Mouse (Mus musculus) brown adipose tissue, adult 24 weeks (tissue): Measurements from ENCODE around the gene Grm2. TPM values are rescaled to one million over a fixed set of nuclear protein-coding genes. Genes with fewer than 3 reads are reported as not detected.
"Not testable (repeated sequence)": the region's sequence is repeated elsewhere in the genome, so short reads cannot be mapped to it uniquely, and the experiment has no call there.

Source experiments
- H3K27ac ChIP-seq: fragments of 200-500 bp; replicated peaks from 2 replicates; pipeline ENCODE4 v1.5.1; 2012; ENCODE audit warnings: low read depth, mild to moderate bottlenecking, low read length
- H3K4me1 ChIP-seq: fragments of 200-500 bp; 2 replicates; pipeline ENCODE4 v1.6.1; 2012; ENCODE audit warnings: low read length, mixed read lengths; ENCODE audit not compliant: control insufficient read depth, insufficient read depth, insufficient read length
- H3K4me3 ChIP-seq: fragments of 200-500 bp; 2 replicates; pipeline ENCODE4 v1.5.1; 2012; ENCODE audit warnings: low read depth, mild to moderate bottlenecking, low read length, moderate library complexity; ENCODE audit not compliant: insufficient read depth
- polyA plus RNA-seq: library from polyadenylated mRNA; stranded (reverse); fragments of >200 nt; gene quantifications from 2 replicates; pipeline ENCODE4 v1.2.4, GENCODE M21; 2012; ENCODE audit not compliant: missing spikeins, insufficient read depth, insufficient read length

Gene Grm2
- polyA plus RNA-seq, 1 experiment: not detected

DNA sequence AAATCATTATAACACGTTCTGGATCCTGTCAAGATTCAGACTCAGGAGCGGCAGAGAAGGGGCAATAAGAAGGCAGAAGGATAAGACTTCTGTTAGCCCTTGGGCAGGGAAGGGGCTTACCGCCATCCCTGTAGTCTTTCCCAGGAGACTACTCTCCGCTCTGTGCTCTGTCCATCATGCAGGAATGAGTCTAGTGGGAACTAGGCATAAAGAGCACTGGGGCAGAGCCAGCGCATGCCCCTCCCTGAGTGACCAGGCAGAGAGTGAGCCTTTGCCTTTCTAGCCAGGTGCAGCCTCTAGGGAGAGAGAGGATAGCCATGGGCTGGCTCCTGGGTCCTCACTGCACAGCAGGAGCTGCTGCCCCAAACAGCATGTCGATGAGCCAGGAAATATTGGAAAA lies 9.0 kb upstream of the Grm2 start:
- H3K27ac ChIP-seq: no peak overlapping the region
- H3K4me3 ChIP-seq: no peak overlapping the region
- no peaks in the 10 kb centered on the region for H3K4me1 ChIP-seq

- Histone ChIP-seq H3K4me1 (no peaks in the 10 kb centered on the region), H3K27ac (no peak overlapping the region), H3K4me3 (no peak overlapping the region)
Measured at GRCm38 (mm10) chr9:106664433-106664832, 8.6 kb upstream of the Grm2 start.

GRCm38 (mm10) chr9:106663200-106663599 lies 7.3 kb upstream of the Grm2 start:
- Histone ChIP-seq H3K4me3 (no peak overlapping the region), H3K27ac (no peak overlapping the region), H3K4me1 (no peaks in the 10 kb centered on the region)

DNA sequence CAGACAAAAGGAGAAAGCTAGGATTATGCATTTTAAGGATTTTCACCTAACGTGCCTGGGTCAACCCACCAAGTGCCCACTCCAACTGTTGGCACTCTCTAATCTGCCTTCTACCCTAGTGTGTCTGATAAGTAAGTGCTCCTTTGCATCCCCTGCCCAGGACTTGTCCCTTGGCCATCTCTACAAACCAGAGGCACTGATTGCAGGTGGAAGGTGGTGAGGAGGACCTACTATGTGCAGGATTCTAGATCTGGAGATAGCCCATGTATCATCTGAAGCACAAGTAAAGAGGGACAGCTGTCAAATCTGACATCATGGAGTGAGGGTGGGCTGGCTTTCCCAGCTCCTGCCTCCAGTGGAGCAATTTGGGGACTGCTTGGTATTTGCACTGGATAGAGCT lies 4.1 kb upstream of the Grm2 start:
- no peak overlapping the region for H3K27ac ChIP-seq
- H3K4me3 ChIP-seq: no peak overlapping the region
- H3K4me1 ChIP-seq: no peaks in the 10 kb centered on the region

DNA sequence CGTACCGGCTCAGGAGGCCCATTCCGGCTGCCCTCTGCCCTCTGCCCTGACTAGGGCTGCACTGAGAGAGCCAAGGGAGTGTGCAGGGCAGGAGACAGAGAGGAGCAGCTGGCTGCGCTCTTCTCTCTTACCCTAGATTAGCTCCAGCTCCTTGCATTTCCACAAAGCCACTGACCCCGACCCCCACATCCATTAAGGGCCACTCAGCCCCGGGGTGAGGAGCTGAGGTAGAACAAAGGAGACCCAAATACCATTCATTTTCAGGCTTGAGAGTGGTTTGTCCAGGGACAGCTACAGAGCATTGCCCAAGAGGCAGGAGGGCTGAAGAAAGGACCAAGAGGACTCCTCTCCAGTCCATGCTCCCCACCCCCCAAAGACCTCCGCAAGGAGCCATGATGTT lies 3.6 kb upstream of the Grm2 start:
- H3K27ac ChIP-seq: no peak overlapping the region
- no peak overlapping the region for H3K4me3 ChIP-seq
- no peaks in the 10 kb centered on the region for H3K4me1 ChIP-seq

GRCm38 (mm10) chr9:106657592-106657991 lies 1.7 kb upstream of the Grm2 start:
- H3K4me1 ChIP-seq: no peaks in the 10 kb centered on the region
- no peak overlapping the region for H3K4me3 ChIP-seq
- no peak overlapping the region for H3K27ac ChIP-seq

DNA sequence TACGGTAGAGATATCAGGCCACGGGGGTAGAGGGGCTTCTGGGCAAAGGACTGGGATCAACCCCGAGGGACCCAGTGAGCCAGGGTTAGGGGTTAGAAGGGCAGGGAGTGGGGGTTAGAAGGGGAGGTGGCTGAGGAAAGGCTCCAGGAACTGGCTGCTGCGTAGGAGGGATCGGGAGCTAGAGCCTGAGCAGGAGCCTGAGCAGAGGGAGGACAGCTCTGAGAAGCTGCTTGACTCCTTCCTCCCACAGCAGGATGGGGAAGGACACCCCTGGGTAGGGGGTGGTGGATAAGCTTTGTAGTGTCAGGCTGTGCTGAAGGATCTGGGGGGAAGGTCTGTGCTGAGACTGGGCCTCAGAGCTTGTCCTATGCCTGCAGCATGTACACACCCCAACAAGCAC lies 938 bp upstream of the Grm2 start:
- Histone ChIP-seq H3K27ac (no peak overlapping the region), H3K4me1 (no peaks in the 10 kb centered on the region), H3K4me3 (no peak overlapping the region)

GRCm38 (mm10) chr9:106652720-106653119 lies 3.2 kb downstream of the Grm2 start:
- no peaks in the 10 kb centered on the region for H3K4me1 ChIP-seq
- H3K4me3 ChIP-seq: no peak overlapping the region
- no peak overlapping the region for H3K27ac ChIP-seq

DNA sequence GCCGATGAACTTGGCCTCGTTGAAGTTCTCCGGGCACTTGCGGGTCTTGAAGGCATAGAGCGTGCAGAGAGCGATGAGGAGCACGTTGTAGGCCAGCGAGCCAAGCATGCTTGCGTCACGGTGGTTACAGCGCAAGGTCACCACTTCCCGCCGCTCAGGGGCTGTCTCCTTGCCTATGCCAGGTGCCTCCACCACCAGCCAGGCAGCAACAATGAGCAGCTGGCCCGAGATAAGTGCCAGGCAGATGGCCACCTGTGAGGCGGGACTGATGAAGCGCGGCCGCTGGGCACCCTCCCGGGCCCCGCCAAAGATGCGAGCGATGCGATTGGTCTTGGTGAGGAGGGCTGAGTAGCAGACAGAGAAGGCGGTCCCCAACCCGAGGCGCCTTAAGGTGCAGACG lies 8.7 kb downstream of the Grm2 start:
- Histone ChIP-seq H3K4me1 (no peaks in the 10 kb centered on the region), H3K4me3 (no peak overlapping the region), H3K27ac (no peak overlapping the region)

DNA sequence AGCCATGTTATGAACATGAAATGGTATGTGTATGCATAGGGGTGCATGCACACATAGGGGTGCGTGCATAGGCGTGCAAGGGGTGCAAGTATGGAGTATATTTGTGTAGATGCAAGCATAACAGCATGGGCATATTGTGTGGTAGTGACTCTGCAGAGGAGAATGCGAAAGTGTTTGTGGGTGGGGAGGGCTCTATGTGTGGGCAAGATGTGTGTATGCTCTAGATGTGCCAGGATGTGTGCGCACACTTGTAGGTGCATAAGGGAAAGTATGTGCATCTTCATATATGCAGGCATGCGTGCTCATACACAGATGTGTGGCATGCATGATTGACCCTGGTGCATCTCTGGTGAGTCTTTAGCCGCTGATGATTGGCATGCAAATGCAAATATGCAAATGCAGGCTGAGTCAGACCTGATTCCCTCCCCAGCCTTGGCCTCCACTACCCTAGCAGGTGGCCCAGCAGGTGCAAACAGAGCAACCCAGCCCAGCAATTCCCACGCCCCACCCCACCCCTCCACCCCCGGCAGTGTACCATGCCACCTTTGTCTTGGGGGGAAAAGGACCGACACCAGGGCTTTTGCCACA lies 10.1 kb downstream of the Grm2 start:
- Histone ChIP-seq H3K4me1 (no peaks in the 10 kb centered on the region), H3K4me3 (no peak overlapping the region), H3K27ac (no peak overlapping the region)

- Histone ChIP-seq H3K4me1 (no peaks in the 10 kb centered on the region), H3K4me3 (no peak overlapping the region), H3K27ac (no peak overlapping the region)
Measured at GRCm38 (mm10) chr9:106643787-106644186, 12.1 kb downstream of the Grm2 start.

DNA sequence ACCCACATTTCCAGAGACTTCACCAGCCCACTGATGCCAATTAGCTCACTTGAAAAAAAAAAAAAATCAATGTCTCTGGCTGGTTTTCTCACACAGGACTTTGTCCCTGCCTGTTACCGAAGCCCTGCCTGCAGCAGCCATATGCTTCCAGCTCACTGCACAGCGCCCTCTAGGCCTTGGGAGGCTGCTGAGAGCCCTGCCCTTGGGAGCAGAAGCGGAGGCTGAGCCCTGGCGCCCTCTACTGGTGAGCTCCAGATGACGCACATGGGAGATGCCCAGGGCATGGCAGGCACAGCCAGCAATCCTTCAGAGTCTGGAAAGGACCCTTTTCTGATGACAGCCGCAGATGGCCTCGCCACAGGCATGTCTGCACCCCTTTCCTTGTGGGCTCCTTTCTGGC lies 12.8 kb downstream of the Grm2 start:
- Histone ChIP-seq H3K27ac (no peak overlapping the region), H3K4me3 (no peak overlapping the region), H3K4me1 (no peaks in the 10 kb centered on the region)

DNA sequence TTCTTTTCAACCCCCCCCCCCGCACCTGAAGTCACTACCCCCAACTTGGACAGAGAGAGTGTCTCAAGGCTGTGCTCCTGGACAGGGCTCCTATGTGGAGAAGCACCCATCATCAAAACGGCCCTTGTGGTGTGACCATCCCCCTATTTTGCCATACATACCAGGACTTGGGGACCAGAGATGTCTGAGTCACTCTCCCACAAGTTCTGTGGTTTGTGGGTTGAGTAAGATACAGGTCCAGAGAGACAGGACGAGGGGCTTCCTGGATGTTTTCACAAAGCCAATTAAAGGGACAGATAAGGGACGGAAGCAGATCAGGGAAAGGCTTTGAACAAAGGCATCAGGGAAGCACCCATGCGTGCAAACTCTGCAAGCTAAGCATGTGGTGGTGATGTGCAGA lies 14.5 kb downstream of the Grm2 start:
- H3K4me1 ChIP-seq: no peaks in the 10 kb centered on the region
- no peak overlapping the region for H3K27ac ChIP-seq
- no peak overlapping the region for H3K4me3 ChIP-seq

DNA sequence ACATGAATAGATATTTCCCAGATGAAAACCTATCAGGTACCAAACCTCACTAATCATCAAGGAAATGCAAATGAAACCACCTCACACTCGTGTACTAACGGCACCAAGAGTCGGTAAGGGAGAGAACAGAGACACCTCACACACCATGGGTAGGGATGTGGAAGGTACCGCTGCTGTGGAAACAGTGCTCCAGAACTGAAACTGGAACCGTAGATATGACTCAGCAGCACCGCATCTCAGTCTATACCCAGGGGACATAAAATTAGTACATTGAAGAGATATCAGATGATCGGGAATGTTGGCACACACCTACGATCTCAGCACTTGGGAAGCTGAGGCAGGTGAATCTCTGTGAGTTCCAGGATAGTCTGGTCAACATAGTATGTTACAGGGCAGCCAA lies 17.7 kb downstream of the Grm2 start:
- Histone ChIP-seq H3K4me1 (no peaks in the 10 kb centered on the region), H3K27ac (no peak overlapping the region), H3K4me3 (no peak overlapping the region)

DNA sequence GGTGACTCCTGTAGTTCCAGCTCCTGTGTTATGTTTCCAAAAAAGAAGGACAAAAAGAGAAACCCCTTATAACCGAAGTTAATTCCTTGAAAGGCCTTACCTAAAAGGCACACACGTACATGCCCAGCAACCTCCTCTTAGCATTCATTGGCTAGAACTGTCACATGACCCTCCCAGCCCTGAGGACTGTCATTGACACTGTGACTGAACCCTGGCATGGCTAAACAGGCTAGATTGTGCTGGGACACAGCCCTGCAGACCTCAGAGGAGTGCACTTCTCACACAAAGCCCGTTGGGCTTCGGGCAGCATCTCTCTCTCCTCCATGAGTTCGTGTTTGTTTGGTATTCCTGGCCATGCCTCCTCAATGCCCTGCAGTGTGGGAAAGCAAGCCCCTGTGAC lies 23.7 kb downstream of the Grm2 start:
- Histone ChIP-seq H3K4me3 (no peak overlapping the region), H3K27ac (no peak overlapping the region), H3K4me1 (no peaks in the 10 kb centered on the region)

GRCm38 (mm10) chr9:106627796-106628195 lies 28.1 kb downstream of the Grm2 start:
- H3K4me3 ChIP-seq, H3K27ac ChIP-seq, H3K4me1 ChIP-seq: not testable (repeated sequence)

DNA sequence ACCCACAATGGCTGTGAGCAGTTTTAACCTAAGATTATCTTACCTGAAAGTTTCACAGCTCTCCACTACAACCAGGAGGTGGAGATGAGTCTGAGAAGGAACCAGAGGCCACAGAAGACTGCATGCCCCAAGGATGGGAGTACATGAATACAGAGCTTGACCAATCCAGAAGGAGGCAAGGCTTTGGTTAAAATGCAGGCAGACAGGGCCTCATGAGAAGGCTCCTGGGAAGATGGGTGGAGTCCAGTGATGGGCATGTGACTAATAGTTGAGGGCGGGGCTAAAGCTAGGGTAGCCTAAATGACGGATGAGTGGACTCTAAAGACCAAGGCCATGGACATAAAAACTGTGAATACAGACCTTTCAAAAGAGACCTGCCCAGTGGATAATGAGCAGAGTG lies 29.6 kb downstream of the Grm2 start, which contains the start of gene Iqcf6:
TSS of gene Iqcf6 (plus strand) at position 301 of the 400 bp plus-strand sequence.
- Histone ChIP-seq H3K4me1 (no peaks in the 10 kb centered on the region), H3K27ac (no peak within 1 kb of the TSS), H3K4me3 (no peak within 1 kb of the TSS)
